Mouse (Mus musculus) layer of hippocampus, postnatal 36 days (tissue): ENCODE measurements around the gene Pnliprp2. TPM values are rescaled to one million over a fixed set of nuclear protein-coding genes. Genes with fewer than 3 reads are reported as not detected.

ENCODE experiments used
- DNase-seq, 2 experiments: peaks; one replicate each; pipeline ENCODE4 v3.0.0; 2022
- total RNA-seq, 2 experiments: library from RNA; stranded (reverse); gene quantifications; 2 replicates each; pipeline ENCODE4 v1.2.3; 2021

The Pnliprp2 gene
- total RNA-seq: under 1 TPM; 0.22 to 0.33 TPM

- DNase-seq: no peak
Measured at GRCm38 (mm10) chr19:58759423-58759822, at the start of gene Pnliprp2. Gene Pnliprp2, plus strand, starts transcription at chr19:58759719.

- DNase-seq: no peak
Measured at GRCm38 (mm10) chr19:58717925-58718324, 41.6 kb upstream of the Pnliprp2 start.

GRCm38 (mm10) chr19:58720439-58720838, 39.1 kb upstream of the Pnliprp2 start:
- no peak for DNase-seq

GRCm38 (mm10) chr19:58726551-58726950, 33.0 kb upstream of the Pnliprp2 start:
- DNase-seq: no peak

GRCm38 (mm10) chr19:58727756-58728155, 31.8 kb upstream of the Pnliprp2 start:
- no peak for DNase-seq

GRCm38 (mm10) chr19:58728445-58729031, 31.0 kb upstream of the Pnliprp2 start, which contains the start of gene Pnliprp1:
Gene Pnliprp1, plus strand, starts transcription at chr19:58728887.
- no peak for DNase-seq

- DNase-seq: no peak
Measured at GRCm38 (mm10) chr19:58733216-58733615, 26.3 kb upstream of the Pnliprp2 start.

GRCm38 (mm10) chr19:58738111-58738510, 21.4 kb upstream of the Pnliprp2 start:
- DNase-seq: no peak

GRCm38 (mm10) chr19:58741036-58741435, 18.5 kb upstream of the Pnliprp2 start:
- DNase-seq: no peak

GRCm38 (mm10) chr19:58742711-58743110, 16.8 kb upstream of the Pnliprp2 start:
- no peak for DNase-seq

- no peak for DNase-seq
Measured at GRCm38 (mm10) chr19:58743736-58744135, 15.8 kb upstream of the Pnliprp2 start.

- no peak for DNase-seq
Measured at GRCm38 (mm10) chr19:58747498-58748000, 12.0 kb upstream of the Pnliprp2 start.

- DNase-seq: no peak
Measured at GRCm38 (mm10) chr19:58750822-58751221, 8.7 kb upstream of the Pnliprp2 start.

- no peak for DNase-seq
Measured at GRCm38 (mm10) chr19:58751504-58751903, 8.0 kb upstream of the Pnliprp2 start.

GRCm38 (mm10) chr19:58758871-58759270, 648 bp upstream of the Pnliprp2 start:
- no peak for DNase-seq

- no peak for DNase-seq
Measured at GRCm38 (mm10) chr19:58762316-58762715, 2.8 kb downstream of the Pnliprp2 start.

GRCm38 (mm10) chr19:58762848-58763541, 3.5 kb downstream of the Pnliprp2 start:
- peak; percentile 50 to 53 for DNase-seq

GRCm38 (mm10) chr19:58767329-58767728, 7.8 kb downstream of the Pnliprp2 start:
- DNase-seq: no peak

GRCm38 (mm10) chr19:58776461-58776860, 16.9 kb downstream of the Pnliprp2 start:
- no peak for DNase-seq

- no peak for DNase-seq
Measured at GRCm38 (mm10) chr19:58781566-58781965, 22.0 kb downstream of the Pnliprp2 start.

GRCm38 (mm10) chr19:58783938-58784337, 24.4 kb downstream of the Pnliprp2 start:
- peak; percentile 33 to 45 for DNase-seq

- peak in 1 of 2 experiments; percentile 42 for DNase-seq
Measured at GRCm38 (mm10) chr19:58789194-58789593, 29.7 kb downstream of the Pnliprp2 start.

- DNase-seq: no peak
Measured at GRCm38 (mm10) chr19:58794284-58794683, 34.8 kb downstream of the Pnliprp2 start, which contains the start of gene 1700019N19Rik. Gene 1700019N19Rik, minus strand, starts transcription at chr19:58794461.
